Mouse (Mus musculus) ES-Bruce4 (cell line): ENCODE data around the gene Kirrel3.

Source experiments
- CTCF ChIP-seq: IDR thresholded peaks from one replicate; pipeline ENCODE4 v1.8.1; 2011; ENCODE audit warnings: low read depth, low read length
- EP300 ChIP-seq: IDR thresholded peaks from 2 replicates; pipeline ENCODE4 v1.6.1; 2011; ENCODE audit warnings: low read depth, low read length; ENCODE audit not compliant: insufficient read depth
- POLR2A ChIP-seq: IDR thresholded peaks from one replicate; pipeline ENCODE4 v1.8.1; 2011; ENCODE audit warnings: low read length; ENCODE audit not compliant: insufficient read depth

- TF ChIP-seq CTCF (no peak), EP300 (no peak), POLR2A (no peak)
Observed at GRCm38 (mm10) chr9:34689375-34689774, 203.7 kb downstream of the Kirrel3 start.
